9 mouse cellular contexts compared by ENCODE assay signal in the genomic region with DNA sequence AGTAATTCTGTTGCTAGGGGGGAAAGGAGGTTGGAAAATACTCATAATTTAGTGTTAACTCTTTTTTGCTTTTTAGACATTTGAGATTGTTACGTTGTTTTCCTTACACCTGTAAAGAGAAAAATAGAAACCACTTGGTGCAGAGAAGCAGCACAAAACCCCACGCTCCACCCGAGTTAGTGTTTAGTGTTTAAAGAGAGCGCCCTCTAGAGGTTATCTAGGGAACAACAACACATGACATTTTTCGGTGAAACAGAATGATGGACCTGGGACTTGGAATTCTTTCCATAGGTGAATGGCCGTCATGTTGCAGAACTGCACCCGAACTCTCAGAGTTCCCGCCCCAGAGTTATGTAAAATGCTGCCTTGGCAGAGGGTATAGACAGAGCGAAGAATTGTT. TPM values are rescaled to one million over a fixed set of nuclear protein-coding genes. Genes with fewer than 3 reads are reported as not detected.
DNase-seq lines count a peak whose midpoint lies in the region; ATAC-seq and TF ChIP-seq lines count a peak whose summit lies in the region.
"Had no signal": no experiment of that assay in that cellular context is flagged by ENCODE, and none has a peak within 500 bp of the region (broad histone marks: within the 10 kb centered on the region; RNA-seq: fewer than 3 reads in every experiment).

No protein-coding gene starts in this region.

- H3K4me2 ChIP-seq in forebrain, embryonic 12.5 days = no peak overlapping the region

- 32% methylated on average over 9 of the region's 9 CpGs for WGBS in forebrain, embryonic 12.5 days

- peaks cover 18% of the 10 kb centered on the region; the same call in 1 of the 2 replicates for H3K27me3 ChIP-seq in forebrain, embryonic 12.5 days

- TF ChIP-seq CTCF in gastrocnemius, adult 2 months (IDR thresholded peaks at IDR 0.05) = peak; percentile 85
- peak; percentile 85 for TF ChIP-seq CTCF in layer of hippocampus, adult 2 months (conservative IDR thresholded peaks at IDR 0.05)

- H3K36me3 ChIP-seq in forebrain, embryonic 12.5 days (replicated peaks) = no peaks in the 10 kb centered on the region

- no peaks in the 10 kb centered on the region for H3K4me1 ChIP-seq in forebrain, embryonic 12.5 days

- peak; percentile 39 for DNase-seq in gastrocnemius, adult 2 months
- no peak for DNase-seq in gastrocnemius, postnatal 14 days
- peak; percentile 28 for DNase-seq in urinary bladder, postnatal 25 days (ENCODE audit: low spot score)
- DNase-seq in urinary bladder, postnatal 10 days (ENCODE audit: low spot score) = no peak
- peak; percentile 49 for DNase-seq in embryo, embryonic 10 days (ENCODE audit: low spot score)
- peak; percentile 20 to 58 for DNase-seq in layer of hippocampus, adult 2 months (ENCODE audit: low spot score in 2 of 2)
- DNase-seq in retina, adult 2 months (ENCODE audit: low read depth, low spot score) = peak; percentile 39

- no peak overlapping the region for H3K4me3 ChIP-seq in gastrocnemius, adult 2 months
- no peak overlapping the region for H3K4me3 ChIP-seq in layer of hippocampus, adult 2 months
- no peak overlapping the region for H3K4me3 ChIP-seq in forebrain, embryonic 12.5 days (replicated peaks)

- intact Hi-C loops in gastrocnemius, adult 2 months (cut with DNase I) = loop anchor here (1.0 kb wide), 1 partner anchor 54 kb away; a partner anchor contains a TSS
- intact Hi-C loops in gastrocnemius, postnatal 14 days (cut with DNase I; ENCODE audit: low total_unique reads) = no loop called here

- H3K27ac ChIP-seq in gastrocnemius, adult 2 months = no peak overlapping the region
- no peak overlapping the region for H3K27ac ChIP-seq in layer of hippocampus, adult 2 months
- H3K27ac ChIP-seq in forebrain, embryonic 12.5 days = no peak overlapping the region

- H3K9me3 ChIP-seq in forebrain, embryonic 12.5 days = no peaks in the 10 kb centered on the region

- no peak for ATAC-seq in forebrain, embryonic 12.5 days (ENCODE audit: low FRiP score)

- no peak overlapping the region for H3K9ac ChIP-seq in forebrain, embryonic 12.5 days

RNA-seq across cellular contexts. Expression of a gene that starts 13.1 kb away (rescaled TPM):
- total RNA-seq in gastrocnemius, adult 2 months (2021) = not detected
- total RNA-seq in gastrocnemius, postnatal 14 days (2021) = under 1 TPM in 1 of 2 experiments, not detected in 1; 0.09 TPM
- not detected for total RNA-seq in layer of hippocampus, adult 2 months (2021)
- not detected in 2 replicates for polyA plus RNA-seq in forebrain, embryonic 12.5 days (2016; fragmentation: Nextera tagmentation; extraction: Ambion mirVana)
- total RNA-seq: adrenal gland, adult 18-20 months had no signal

RNA-seq across cellular contexts. Expression of a gene that starts 42.5 kb away (rescaled TPM):
- under 1 TPM in 1 of 2 experiments, not detected in 1; 0.17 TPM for total RNA-seq in gastrocnemius, adult 2 months (2021)
- total RNA-seq in gastrocnemius, postnatal 14 days (2021) = not detected
- total RNA-seq in layer of hippocampus, adult 2 months (2021) = under 1 TPM in 1 of 2 experiments, not detected in 1; 0.26 TPM
- 0.08 and 0.34 TPM in 2 replicates for polyA plus RNA-seq in forebrain, embryonic 12.5 days (2016; fragmentation: Nextera tagmentation; extraction: Ambion mirVana)

RNA-seq across cellular contexts. Expression of a gene that starts 54.2 kb away (rescaled TPM):
- total RNA-seq in gastrocnemius, adult 2 months (2021) = 1 to 10 TPM; 1.0 to 1.8 TPM
- 1 to 10 TPM in 1 of 2 experiments, under 1 TPM in 1; 1.00 to 1.2 TPM for total RNA-seq in gastrocnemius, postnatal 14 days (2021)
- total RNA-seq in layer of hippocampus, adult 2 months (2021) = under 1 TPM; 0.13 to 0.27 TPM
- polyA plus RNA-seq in forebrain, embryonic 12.5 days (2016; fragmentation: Nextera tagmentation; extraction: Ambion mirVana) = 1.3 and 1.6 TPM in 2 replicates

Comparison
In these comparisons a context has a peak if more than half of its experiments do, and no peak if none do; other contexts are left out.
1. DNase-seq: peak in gastrocnemius, adult 2 months (single experiment), urinary bladder, postnatal 25 days (single experiment), embryo, embryonic 10 days (single experiment), layer of hippocampus, adult 2 months (2 of 2) and retina, adult 2 months (single experiment); none in gastrocnemius, postnatal 14 days (single experiment) and urinary bladder, postnatal 10 days (single experiment).